Mouse (Mus musculus) forebrain, embryonic 15.5 days (tissue): ENCODE data around the gene Olfr745. TPM values are rescaled to one million over a fixed set of nuclear protein-coding genes. Genes with fewer than 3 reads are reported as not detected.

Source experiments
- ATAC-seq: fragments of 200-750 bp; cut with Nextera tagmentation; replicated peaks from 2 replicates; pipeline ENCODE4 v1.8.0; 2017; ENCODE audit warnings: mild to moderate bottlenecking, moderate TSS enrichment, moderate library complexity
- H3K27ac ChIP-seq: fragments of 300-500 bp; sonication (generic); replicated peaks from 2 replicates; pipeline ENCODE4 v1.5.1; 2015; ENCODE audit warnings: mild to moderate bottlenecking, inconsistent platforms
- H3K27me3 ChIP-seq: fragments of 300-500 bp; sonication (generic); 2 replicates; pipeline ENCODE4 v1.6.1; 2015; ENCODE audit warnings: inconsistent platforms
- H3K36me3 ChIP-seq: fragments of 300-500 bp; sonication (generic); 2 replicates; pipeline ENCODE4 v1.6.1; 2015; ENCODE audit warnings: mild to moderate bottlenecking, inconsistent platforms
- H3K4me1 ChIP-seq: fragments of 300-500 bp; sonication (generic); 2 replicates; pipeline ENCODE4 v1.6.1; 2015; ENCODE audit warnings: inconsistent platforms
- H3K4me2 ChIP-seq: fragments of 300-500 bp; sonication (generic); replicated peaks from 2 replicates; pipeline ENCODE4 v1.6.1; 2015; ENCODE audit warnings: mild to moderate bottlenecking, inconsistent platforms
- H3K4me3 ChIP-seq: fragments of 300-500 bp; sonication (generic); 2 replicates; pipeline ENCODE4 v1.5.1; 2015; ENCODE audit warnings: mild to moderate bottlenecking, inconsistent platforms
- H3K9ac ChIP-seq: fragments of 300-500 bp; sonication (generic); replicated peaks from 2 replicates; pipeline ENCODE4 v1.6.1; 2015; ENCODE audit warnings: mild to moderate bottlenecking, inconsistent platforms
- H3K9me3 ChIP-seq: fragments of 300-500 bp; sonication (generic); 2 replicates; pipeline ENCODE4 v1.6.1; 2016; ENCODE audit warnings: inconsistent platforms
- WGBS: fragments of 180-500 bp; shearing (Covaris S2); methylation state at CpG from one replicate; pipeline ENCODE4 v1.1.7; 2015; ENCODE audit warnings: mixed read lengths; 5-methylcytosine and 5-hydroxymethylcytosine counted together
- polyA plus RNA-seq: library from polyadenylated mRNA; unstranded; fragments of >200 nt; fragmentation: Nextera tagmentation; extraction: Ambion mirVana; gene quantifications from 2 replicates; pipeline ENCODE4 v1.2.1, GENCODE M21; 2015

Olfr745 gene
- polyA plus RNA-seq: not detected in 2 replicates

GRCm38 (mm10) chr14:50639088-50639487 lies at the start of gene Olfr745:
TSS of gene Olfr745 (plus strand) at chr14:50639388.
- no peaks in the 10 kb centered on the region for H3K4me1 ChIP-seq
- no peak for ATAC-seq
- no peaks in the 10 kb centered on the region for H3K36me3 ChIP-seq
- H3K9me3 ChIP-seq: no peaks in the 10 kb centered on the region
- no peak within 1 kb of the TSS for H3K4me2 ChIP-seq
- H3K27ac ChIP-seq: no peak within 1 kb of the TSS
- no peak within 1 kb of the TSS for H3K9ac ChIP-seq
- no peaks in the 10 kb centered on the region for H3K27me3 ChIP-seq
- no peak within 1 kb of the TSS for H3K4me3 ChIP-seq
- WGBS: 88% methylated on average over 2 of the region's 2 CpGs

GRCm38 (mm10) chr14:50614579-50614978 lies 24.6 kb upstream of the Olfr745 start, which contains the start of gene Olfr744:
TSS of gene Olfr744 (plus strand) at chr14:50614879.
- no peak within 1 kb of the TSS for H3K4me3 ChIP-seq
- H3K4me1 ChIP-seq: no peaks in the 10 kb centered on the region
- H3K36me3 ChIP-seq: no peaks in the 10 kb centered on the region
- no peak for ATAC-seq
- no peaks in the 10 kb centered on the region for H3K9me3 ChIP-seq
- H3K4me2 ChIP-seq: no peak within 1 kb of the TSS
- WGBS: 94% methylated on average over 2 of the region's 2 CpGs
- H3K9ac ChIP-seq: no peak within 1 kb of the TSS
- no peak within 1 kb of the TSS for H3K27ac ChIP-seq
- no peaks in the 10 kb centered on the region for H3K27me3 ChIP-seq

- Histone ChIP-seq H3K27ac (no peak within 1 kb of the TSS), H3K4me3 (no peak within 1 kb of the TSS), H3K4me1 (no peaks in the 10 kb centered on the region), H3K9me3 (no peaks in the 10 kb centered on the region), H3K9ac (no peak within 1 kb of the TSS), H3K36me3 (no peaks in the 10 kb centered on the region), H3K4me2 (no peak within 1 kb of the TSS), H3K27me3 (no peaks in the 10 kb centered on the region)
- no peak for ATAC-seq
Observed at GRCm38 (mm10) chr14:50646783-50647182, 7.6 kb downstream of the Olfr745 start, which contains the start of gene Olfr746. TSS of gene Olfr746 (plus strand) at chr14:50647083.

- H3K4me1 ChIP-seq: no peaks in the 10 kb centered on the region
- no peak for ATAC-seq
- H3K27me3 ChIP-seq: no peaks in the 10 kb centered on the region
- 90% methylated on average over 3 of the region's 3 CpGs for WGBS
- H3K4me3 ChIP-seq: no peak within 1 kb of the TSS
- no peaks in the 10 kb centered on the region for H3K36me3 ChIP-seq
- no peaks in the 10 kb centered on the region for H3K9me3 ChIP-seq
- no peak within 1 kb of the TSS for H3K4me2 ChIP-seq
- H3K9ac ChIP-seq: no peak within 1 kb of the TSS
- no peak within 1 kb of the TSS for H3K27ac ChIP-seq
Observed at GRCm38 (mm10) chr14:50693106-50693505, 53.9 kb downstream of the Olfr745 start, which contains the start of gene Olfr747. TSS of gene Olfr747 (minus strand) at chr14:50693206.

Other genes starting within 250 kb of the Olfr745 start
- not detected in 2 replicates for gene Olfr738, start 231.8 kb upstream of the Olfr745 start, polyA plus RNA-seq
- not detected in 2 replicates for gene Olfr739, start 220.8 kb upstream of the Olfr745 start, polyA plus RNA-seq
- not detected in 2 replicates for gene Olfr740, start 193.8 kb upstream of the Olfr745 start, polyA plus RNA-seq
- gene Olfr741, start 166.7 kb upstream of the Olfr745 start, polyA plus RNA-seq: not detected in 2 replicates
- not detected in 2 replicates for gene Olfr742, start 135.8 kb upstream of the Olfr745 start, polyA plus RNA-seq
- not detected in 2 replicates for gene Olfr743, start 117.5 kb upstream of the Olfr745 start, polyA plus RNA-seq
- gene Olfr744, start 24.5 kb upstream of the Olfr745 start, polyA plus RNA-seq: not detected in 2 replicates
- gene Olfr746, start 7.7 kb downstream of the Olfr745 start, polyA plus RNA-seq: not detected in 2 replicates
- not detected in 2 replicates for gene Olfr747, start 53.8 kb downstream of the Olfr745 start, polyA plus RNA-seq
- gene Olfr748, start 68.0 kb downstream of the Olfr745 start, polyA plus RNA-seq: not detected in 2 replicates
- not detected in 2 replicates for gene Olfr749, start 105.7 kb downstream of the Olfr745 start, polyA plus RNA-seq
- gene Ttc5, start 146.1 kb downstream of the Olfr745 start, polyA plus RNA-seq: 122 and 130 TPM in 2 replicates
- 0.11 TPM in 2 replicates for gene Ccnb1ip1, start 168.3 kb downstream of the Olfr745 start, polyA plus RNA-seq
- gene Parp2, start 168.5 kb downstream of the Olfr745 start, polyA plus RNA-seq: 51.6 and 59.1 TPM in 2 replicates
- gene Tep1, start 231.2 kb downstream of the Olfr745 start, polyA plus RNA-seq: 1.6 and 1.7 TPM in 2 replicates